8 mouse cellular contexts compared by ENCODE assay signal in the genomic region with DNA sequence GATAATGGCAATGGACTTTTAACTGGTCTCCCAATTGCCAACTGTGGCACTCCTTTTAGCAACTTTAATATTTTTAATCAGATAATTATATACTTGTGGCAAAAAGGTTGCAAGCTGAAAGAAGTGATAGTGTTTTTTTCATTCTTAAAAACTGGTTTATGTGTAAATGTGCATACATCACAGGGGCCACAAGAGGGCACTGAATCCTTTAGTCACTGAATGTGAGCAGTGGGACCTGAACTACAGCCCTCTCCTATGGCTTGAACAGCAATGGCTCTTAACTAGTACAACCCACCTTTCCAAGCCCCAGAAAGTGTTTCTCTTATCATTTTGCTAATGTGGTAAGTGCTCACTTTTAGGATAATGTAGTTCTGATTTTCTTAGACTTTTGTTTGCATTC.
DNase-seq lines count a peak whose midpoint lies in the region; ATAC-seq and TF ChIP-seq lines count a peak whose summit lies in the region.
"Had no signal": no experiment of that assay in that cellular context is flagged by ENCODE, and none has a peak within 500 bp of the region (broad histone marks: within the 10 kb centered on the region; RNA-seq: fewer than 3 reads in every experiment).

No protein-coding gene starts in this region.

- H3K4me1 ChIP-seq in limb, embryonic 14.5 days (ENCODE audit: control insufficient read depth, insufficient read depth, low read length), result no peaks in the 10 kb centered on the region

- no peaks in the 10 kb centered on the region for H3K36me3 ChIP-seq in limb, embryonic 14.5 days (ENCODE audit: control insufficient read depth, insufficient read depth, low read length)

- H3K9ac ChIP-seq in limb, embryonic 14.5 days (ENCODE audit: low read depth, low read length, severe bottlenecking), result no peak overlapping the region

- H3K9me3 ChIP-seq in limb, embryonic 14.5 days (ENCODE audit: control insufficient read depth, low read length), result no peaks in the 10 kb centered on the region

- no peaks in the 10 kb centered on the region for H3K27me3 ChIP-seq in limb, embryonic 14.5 days (ENCODE audit: control insufficient read depth, insufficient read depth, low read length)

- TF ChIP-seq POLR2A in limb, embryonic 14.5 days (IDR thresholded peaks at IDR 0.05; ENCODE audit: borderline replicate concordance, extremely low read depth, insufficient read depth, insufficient read length), result no peak

- H3K4me2 ChIP-seq in limb, embryonic 14.5 days (replicated peaks; ENCODE audit: low read depth, low read length, severe bottlenecking), result no peak overlapping the region

- ATAC-seq in common myeloid progenitor, adult 5-6 weeks (replicated peaks; ENCODE audit: low read depth, poor library complexity, severe bottlenecking), result peak; percentile 82
- ATAC-seq in limb, embryonic 14.5 days (ENCODE audit: low FRiP score, low read depth), result no peak

- peak; percentile 18 for DNase-seq in ovary, postnatal 10 days (ENCODE audit: low spot score)
- DNase-seq in ovary, adult 18-20 months (ENCODE audit: low spot score), result no peak
- DNase-seq in adrenal gland, adult (ENCODE audit: inconsistent age in 2 of 2, low spot score in 1 of 2), result peak; percentile 35 to 83
- peak; percentile 59 for DNase-seq in induced T-regulatory cell, adult 2 months (ENCODE audit: low read depth)
- peak; percentile 83 for DNase-seq in limb, embryonic 14.5 days (ENCODE audit: low spot score)
- DNase-seq in right cerebral cortex, postnatal 10 days (ENCODE audit: low spot score in 2 of 2), result peak; percentile 53 to 68

- H3K4me3 ChIP-seq in limb, embryonic 14.5 days (replicated peaks; ENCODE audit: low read length), result no peak overlapping the region
- H3K4me3 ChIP-seq: myocyte had no signal

- no peak overlapping the region for H3K27ac ChIP-seq in limb, embryonic 14.5 days (replicated peaks; ENCODE audit: low read depth, low read length)
